Mouse (Mus musculus) liver, postnatal 0 days (tissue): ENCODE measurements at regions not wholly inside any gene's neighbourhood (a gene's known extent, or its start where the extent isn't known, plus 50 kb on each side); places are given as distances from the start of the nearest gene placed in this dataset.

ENCODE experiments used
- ATAC-seq: fragments of 200-750 bp; cut with Nextera tagmentation; 2 replicates; pipeline ENCODE4 v1.8.0; 2017; ENCODE audit warnings: mild to moderate bottlenecking, moderate library complexity
- DNase-seq: peaks from one replicate; pipeline ENCODE4 v3.0.0-alpha.2; 2016
- H3K27ac ChIP-seq: fragments of 300-500 bp; sonication (generic); 2 replicates; pipeline ENCODE4 v1.5.1; 2014; ENCODE audit warnings: antibody characterized with exemption, moderate library complexity, mild to moderate bottlenecking, low read depth
- H3K27me3 ChIP-seq: fragments of 300-500 bp; sonication (generic); 2 replicates; pipeline ENCODE4 v1.6.1; 2014; ENCODE audit warnings: low read length, control low read depth, mixed read lengths; ENCODE audit not compliant: insufficient read depth
- H3K36me3 ChIP-seq: fragments of 300-500 bp; sonication (generic); replicated peaks from 2 replicates; pipeline ENCODE4 v1.6.1; 2014; ENCODE audit warnings: mild to moderate bottlenecking, control low read depth, low read length, moderate library complexity, mixed read lengths; ENCODE audit not compliant: insufficient read depth
- H3K4me1 ChIP-seq: fragments of 300-500 bp; sonication (generic); 2 replicates; pipeline ENCODE4 v1.6.1; 2014; ENCODE audit warnings: antibody characterized with exemption, mild to moderate bottlenecking, control low read depth; ENCODE audit not compliant: insufficient read depth
- H3K4me2 ChIP-seq: fragments of 300-500 bp; sonication (generic); 2 replicates; pipeline ENCODE4 v1.6.1; 2014; ENCODE audit warnings: low read depth, mild to moderate bottlenecking, low read length, moderate library complexity, mixed read lengths
- H3K4me3 ChIP-seq: fragments of 300-500 bp; sonication (generic); 2 replicates; pipeline ENCODE4 v1.5.1; 2014; ENCODE audit warnings: low read depth, low read length
- H3K9ac ChIP-seq: fragments of 300-500 bp; sonication (generic); replicated peaks from 2 replicates; pipeline ENCODE4 v1.6.1; 2014; ENCODE audit warnings: mild to moderate bottlenecking, moderate library complexity
- H3K9me3 ChIP-seq: fragments of 300-500 bp; sonication (generic); 2 replicates; pipeline ENCODE4 v1.6.1; 2016; ENCODE audit warnings: mild to moderate bottlenecking, control low read depth, low read length, mixed read lengths
- CTCF ChIP-seq: sonication (generic); IDR thresholded peaks from 2 replicates; pipeline ENCODE4 v1.5.1; 2016; ENCODE audit warnings: antibody characterized with exemption, low read depth
- EP300 ChIP-seq: IDR thresholded peaks from 2 replicates; pipeline ENCODE4 v1.6.1; 2016; ENCODE audit warnings: antibody characterized with exemption, low read depth, mild to moderate bottlenecking
- WGBS: fragments of 180-500 bp; shearing (Covaris S2); extraction: QIAGEN DNeasy Blood & Tissue Kit; methylation state at CpG from one replicate; pipeline ENCODE4 v1.1.7; 2014; ENCODE audit not compliant: insufficient replicate concordance; 5-methylcytosine and 5-hydroxymethylcytosine counted together

DNA sequence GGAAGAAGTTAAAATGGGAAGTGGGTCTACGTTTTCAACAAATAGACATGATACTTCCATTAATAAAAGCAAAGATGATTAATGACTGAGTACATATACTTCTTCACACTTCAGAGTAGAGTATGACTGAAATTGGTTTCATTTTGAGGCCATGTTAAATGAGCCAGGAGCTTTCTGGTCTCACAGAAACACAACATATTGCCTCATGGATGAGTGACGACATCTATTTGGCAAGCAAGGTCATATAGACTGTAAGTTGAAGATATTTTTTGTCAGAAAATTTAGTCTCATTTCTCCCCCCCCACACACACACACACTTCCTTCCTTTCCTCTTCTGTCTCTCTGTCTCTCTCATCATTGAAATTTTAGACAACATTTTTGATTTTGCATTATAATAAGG lies 354.0 kb downstream of the Atp6ap1l start:
- Histone ChIP-seq H3K9ac (no peak overlapping the region), H3K4me2 (no peak overlapping the region), H3K27me3 (no peaks in the 10 kb centered on the region), H3K4me3 (no peak overlapping the region), H3K36me3 (no peaks in the 10 kb centered on the region), H3K4me1 (no peaks in the 10 kb centered on the region), H3K9me3 (no peaks in the 10 kb centered on the region), H3K27ac (no peak overlapping the region)
- DNase-seq, result no peak
- TF ChIP-seq EP300, result no peak
- TF ChIP-seq CTCF, result no peak
- no peak for ATAC-seq
- WGBS, result 67% methylated on average over 2 of the region's 2 CpGs

DNA sequence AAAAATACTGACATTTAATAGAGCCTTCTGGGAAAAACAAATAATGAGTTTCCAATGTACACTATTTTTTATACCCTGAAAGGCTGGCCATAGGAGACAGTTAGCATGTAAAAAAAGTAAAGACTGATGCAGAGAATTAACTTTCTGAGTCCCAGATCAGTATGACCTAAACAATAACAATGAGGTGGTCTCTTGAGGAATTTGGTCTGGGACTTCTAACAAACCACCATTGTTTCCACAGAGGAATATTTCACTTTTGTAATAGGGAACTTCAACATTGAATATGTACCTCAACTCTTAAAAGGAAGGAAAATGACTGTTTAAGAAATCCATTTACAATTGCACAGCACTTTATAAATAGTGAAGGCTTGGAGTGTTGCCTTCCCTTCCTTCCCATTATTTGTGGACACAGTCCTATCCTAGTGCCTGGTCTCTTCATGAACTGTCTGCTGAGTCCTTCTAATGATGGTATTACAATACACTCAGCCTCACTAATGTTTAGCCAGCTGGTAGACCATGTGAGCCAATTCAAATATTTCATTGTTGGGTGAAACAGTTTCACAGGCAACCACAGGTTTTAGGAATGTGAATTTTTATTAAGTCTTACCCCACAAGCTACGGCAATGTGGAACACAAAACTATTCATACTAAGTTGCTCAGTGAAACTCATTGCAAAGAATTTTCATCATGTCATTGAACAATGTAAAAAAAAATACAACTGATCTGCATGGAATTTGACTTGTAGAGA lies 358.7 kb downstream of the Atp6ap1l start:
- Histone ChIP-seq H3K36me3 (no peaks in the 10 kb centered on the region), H3K9me3 (no peaks in the 10 kb centered on the region), H3K27ac (no peak overlapping the region)

DNA sequence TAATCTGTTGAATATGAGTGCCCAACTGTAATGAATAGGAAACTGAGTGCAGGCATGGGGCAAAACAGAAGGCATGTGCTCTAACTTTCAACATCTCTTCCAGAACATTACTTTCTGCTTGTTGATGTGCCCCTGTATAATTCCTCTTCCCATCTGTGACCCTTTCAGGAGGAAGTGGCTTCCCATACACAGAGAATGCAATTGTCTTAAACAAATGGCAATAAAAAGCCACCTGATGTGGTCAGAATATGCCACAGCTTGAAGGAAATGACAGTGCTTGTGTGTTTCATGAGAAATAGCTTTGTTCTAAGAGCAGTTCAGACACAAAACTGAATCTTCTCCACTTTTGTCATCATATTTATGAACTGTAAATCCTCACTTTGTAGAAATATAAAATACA lies 359.3 kb downstream of the Atp6ap1l start:
- Histone ChIP-seq H3K27me3 (no peaks in the 10 kb centered on the region), H3K9me3 (no peaks in the 10 kb centered on the region), H3K4me2 (no peak overlapping the region), H3K36me3 (no peaks in the 10 kb centered on the region), H3K4me3 (no peak overlapping the region), H3K4me1 (no peaks in the 10 kb centered on the region), H3K27ac (no peak overlapping the region), H3K9ac (no peak overlapping the region)
- no peak for DNase-seq
- no peak for ATAC-seq
- TF ChIP-seq CTCF, result no peak
- TF ChIP-seq EP300, result no peak

More for the DNA sequence above, 358.7 kb downstream of the Atp6ap1l start:
- Histone ChIP-seq H3K9ac (no peak overlapping the region), H3K27me3 (no peaks in the 10 kb centered on the region), H3K4me2 (no peak overlapping the region), H3K4me3 (no peak overlapping the region), H3K4me1 (no peaks in the 10 kb centered on the region)
- ATAC-seq (no peak), DNase-seq (no peak)
- 70% methylated on average over 1 of the region's 1 CpGs for WGBS
- no peak for TF ChIP-seq CTCF

DNA sequence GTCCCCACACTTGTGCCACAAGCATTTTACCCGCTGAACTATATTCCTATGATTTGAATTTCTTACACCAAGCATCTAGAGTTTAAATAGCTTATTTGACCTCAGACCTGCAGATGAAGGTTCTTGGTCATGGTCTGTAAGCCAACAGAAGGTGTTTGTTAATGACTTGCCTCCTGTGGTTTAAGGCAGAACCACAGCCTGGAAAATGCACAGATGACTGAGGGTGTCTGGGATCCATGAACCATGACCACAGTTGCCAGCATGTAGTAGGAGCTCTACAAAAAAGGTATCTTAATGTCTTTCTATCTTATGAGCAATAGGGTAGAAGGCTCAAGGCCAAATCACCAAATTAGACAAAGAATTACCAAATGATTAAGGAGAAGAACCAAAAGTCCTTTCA lies 367.6 kb downstream of the Atp6ap1l start:
- H3K9ac ChIP-seq, result no peak overlapping the region
- no peaks in the 10 kb centered on the region for H3K36me3 ChIP-seq
- H3K27ac ChIP-seq, result no peak overlapping the region
- no peak overlapping the region for H3K4me2 ChIP-seq
- H3K27me3 ChIP-seq, result no peaks in the 10 kb centered on the region
- ATAC-seq, result no peak
- H3K4me3 ChIP-seq, result no peak overlapping the region
- WGBS, result 83% methylated on average over 1 of the region's 1 CpGs
- TF ChIP-seq EP300 (no peak), CTCF (no peak)
- no peak for DNase-seq
- no peaks in the 10 kb centered on the region for H3K9me3 ChIP-seq
- H3K4me1 ChIP-seq, result no peaks in the 10 kb centered on the region

DNA sequence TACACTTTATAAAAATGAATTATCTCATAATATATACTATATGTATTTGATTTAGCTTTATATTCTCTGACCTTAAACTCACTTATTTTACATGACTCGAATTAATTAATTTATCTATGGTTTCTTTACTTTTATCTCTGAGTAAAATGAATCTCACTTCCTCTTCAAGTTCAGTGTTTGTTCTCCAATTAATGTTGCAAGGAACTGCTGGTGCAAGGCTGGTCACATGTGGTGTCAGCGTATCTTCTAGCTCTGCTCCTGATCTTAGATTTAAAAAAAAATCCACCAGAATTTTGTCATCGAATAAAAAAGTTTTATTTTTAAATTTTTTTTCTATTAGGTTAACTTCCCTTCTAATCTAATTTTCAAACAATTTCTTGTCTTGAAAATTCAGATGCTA lies 378.2 kb downstream of the Atp6ap1l start:
- Histone ChIP-seq H3K27me3 (no peaks in the 10 kb centered on the region), H3K4me2 (no peak overlapping the region), H3K27ac (no peak overlapping the region), H3K4me3 (no peak overlapping the region), H3K9me3 (no peaks in the 10 kb centered on the region), H3K9ac (no peak overlapping the region), H3K4me1 (no peaks in the 10 kb centered on the region), H3K36me3 (no peaks in the 10 kb centered on the region)
- WGBS, result 63% methylated on average over 3 of the region's 3 CpGs
- ATAC-seq (no peak), DNase-seq (no peak)
- TF ChIP-seq EP300, result no peak

DNA sequence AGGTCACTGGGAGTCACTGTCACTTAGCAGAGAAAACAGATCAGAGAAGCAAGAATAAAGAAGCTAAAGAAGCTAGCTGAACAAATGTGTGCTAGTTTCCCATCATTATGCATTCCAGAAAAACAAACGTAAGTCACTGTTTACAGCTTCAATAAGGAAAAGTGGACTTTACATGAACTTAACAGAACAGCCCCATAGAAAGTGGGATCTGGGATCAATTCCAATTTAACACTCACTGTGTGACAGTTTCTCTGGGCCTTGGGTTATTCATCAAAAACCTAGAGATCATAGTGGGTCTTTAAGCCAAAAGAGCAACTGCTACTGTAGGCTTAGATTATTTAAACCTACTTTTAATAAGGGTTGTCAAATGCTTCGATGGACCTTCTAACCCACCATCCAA lies 379.4 kb downstream of the Atp6ap1l start:
- Histone ChIP-seq H3K4me1 (0 out of 2 replicates have a peak, but pooled peaks cover 2% of the 10 kb centered on the region), H3K9ac (no peak overlapping the region), H3K27me3 (no peaks in the 10 kb centered on the region), H3K27ac (no peak overlapping the region), H3K4me2 (no peak overlapping the region), H3K9me3 (no peaks in the 10 kb centered on the region), H3K36me3 (no peaks in the 10 kb centered on the region), H3K4me3 (no peak overlapping the region)
- TF ChIP-seq EP300 (no peak), CTCF (no peak)
- DNase-seq, result no peak
- ATAC-seq, result no peak
- WGBS, result 82% methylated on average over 2 of the region's 2 CpGs
